Mouse (Mus musculus) bone marrow, adult 2 months (tissue): Measurements from ENCODE around the gene Tmem108.

ENCODE experiments used
- CTCF ChIP-seq: fragments of 200-500 bp; IDR thresholded peaks from 2 replicates; pipeline ENCODE4 v1.5.1; 2011; ENCODE audit warnings: low read length, control low read depth; ENCODE audit not compliant: control insufficient read depth, insufficient read depth
- POLR2A ChIP-seq: fragments of 200-500 bp; IDR thresholded peaks from 2 replicates; pipeline ENCODE4 v1.6.1; 2011; ENCODE audit warnings: low read depth, mild to moderate bottlenecking, control low read depth, low read length, borderline replicate concordance; ENCODE audit not compliant: control insufficient read depth

DNA sequence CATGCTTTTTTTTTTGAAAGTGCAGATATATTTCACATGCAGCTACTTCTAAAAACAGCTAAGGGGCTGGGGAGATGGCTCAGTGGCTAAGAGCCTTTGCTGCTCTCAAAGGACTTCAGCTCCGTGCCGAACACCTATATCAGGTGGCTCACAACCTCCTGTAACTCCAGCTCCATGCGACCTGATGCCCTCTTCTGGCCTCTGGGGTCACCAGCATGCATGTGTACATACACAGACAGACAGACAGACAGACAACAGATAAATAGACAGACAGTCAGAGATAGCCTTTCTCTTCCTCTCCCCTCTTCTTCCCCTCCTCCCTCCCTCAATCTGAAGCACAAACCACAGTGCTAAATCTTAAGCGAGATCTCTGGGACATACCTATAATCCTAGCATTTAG, 181.5 kb downstream of the Tmem108 start:
- TF ChIP-seq POLR2A = no peak
- TF ChIP-seq CTCF = no peak
